Mouse (Mus musculus): Measurements from ENCODE around the gene Chst5. TPM values are rescaled to one million over a fixed set of nuclear protein-coding genes. Genes with fewer than 3 reads are reported as not detected.
A peak's percentile ranks its signal among the peaks of the same experiment; 100 is the strongest.

Chst5 gene
- polyA plus RNA-seq, 1 experiment from 2014 or later: 2.2 TPM

DNA sequence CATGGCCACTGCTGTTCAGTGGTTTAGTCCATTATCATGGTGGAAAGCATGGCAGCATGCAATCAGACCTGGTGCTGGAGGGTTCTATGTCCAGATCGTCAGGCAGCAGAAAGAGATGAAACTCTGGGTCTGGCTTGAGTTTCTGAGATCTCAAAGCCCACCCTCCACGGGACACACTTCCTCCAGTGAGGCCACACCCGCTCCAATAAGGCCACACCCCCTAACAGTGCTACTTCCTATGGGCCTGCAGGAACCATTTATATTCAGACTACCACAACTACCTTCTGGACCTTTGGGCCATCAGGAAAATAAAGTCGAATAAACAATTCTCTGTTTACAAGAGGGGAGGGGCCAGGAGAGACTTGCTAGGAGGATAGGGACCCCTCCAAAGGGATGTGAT, 10.7 kb upstream of the Chst5 start:
- Histone ChIP-seq H3K9ac (replicated peaks; ENCODE audit: low read length) (no peak overlapping the region), H3K9me3 (replicated peaks; ENCODE audit: control insufficient read depth, low read length) (no peaks in the 10 kb centered on the region), H3K4me1 (ENCODE audit: control insufficient read depth, insufficient read depth, low read length) (no peaks in the 10 kb centered on the region), H3K4me2 (ENCODE audit: low read depth, low read length) (no peak overlapping the region), H3K27me3 (ENCODE audit: control insufficient read depth, insufficient read depth, low read length) (no peaks in the 10 kb centered on the region), H3K36me3 (replicated peaks; ENCODE audit: control insufficient read depth, insufficient read depth, low read depth, low read length) (no peaks in the 10 kb centered on the region), H3K27ac (replicated peaks; ENCODE audit: low read depth, low read length) (no peak overlapping the region), H3K4me3 (ENCODE audit: low read depth, low read length) (no peak overlapping the region)
- DNase-seq (ENCODE audit: low spot score) (no peak), ATAC-seq (replicated peaks; ENCODE audit: insufficient number of reproducible peaks, low FRiP score, low TSS enrichment, low read depth) (no peak)
- 78% methylated on average over 4 of the region's 4 CpGs for WGBS

DNA sequence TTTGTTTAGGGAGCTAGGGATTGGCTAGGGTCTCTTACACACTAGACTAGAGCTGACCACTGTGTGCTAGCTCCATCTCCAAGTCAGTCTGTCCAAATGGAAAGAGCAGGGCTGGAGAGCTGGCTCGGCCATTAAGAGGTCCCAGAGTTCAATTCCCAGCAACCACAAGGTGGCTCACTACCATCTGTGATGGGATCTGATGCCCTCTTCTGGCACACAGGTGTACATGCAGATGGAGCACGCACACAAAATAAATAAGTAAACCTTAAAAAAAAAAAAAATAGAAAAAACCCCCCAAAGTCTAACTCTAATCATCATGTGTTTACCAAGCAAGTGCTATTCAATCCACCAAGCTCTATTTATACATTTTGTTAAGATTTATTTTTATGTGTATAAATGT, 9.4 kb upstream of the Chst5 start:
- H3K36me3 ChIP-seq (replicated peaks; ENCODE audit: control insufficient read depth, insufficient read depth, low read depth, low read length): no peaks in the 10 kb centered on the region
- H3K27ac ChIP-seq (replicated peaks; ENCODE audit: low read depth, low read length): no peak overlapping the region
- ATAC-seq (replicated peaks; ENCODE audit: insufficient number of reproducible peaks, low FRiP score, low TSS enrichment, low read depth) (no peak), DNase-seq (ENCODE audit: low spot score) (no peak)
- H3K4me1 ChIP-seq (ENCODE audit: control insufficient read depth, insufficient read depth, low read length): no peaks in the 10 kb centered on the region
- no peaks in the 10 kb centered on the region for H3K27me3 ChIP-seq (ENCODE audit: control insufficient read depth, insufficient read depth, low read length)
- WGBS: 85% methylated on average over 2 of the region's 2 CpGs
- no peak overlapping the region for H3K4me3 ChIP-seq (ENCODE audit: low read depth, low read length)
- H3K9ac ChIP-seq (replicated peaks; ENCODE audit: low read length): no peak overlapping the region
- H3K9me3 ChIP-seq (replicated peaks; ENCODE audit: control insufficient read depth, low read length): no peaks in the 10 kb centered on the region
- H3K4me2 ChIP-seq (ENCODE audit: low read depth, low read length): no peak overlapping the region

DNA sequence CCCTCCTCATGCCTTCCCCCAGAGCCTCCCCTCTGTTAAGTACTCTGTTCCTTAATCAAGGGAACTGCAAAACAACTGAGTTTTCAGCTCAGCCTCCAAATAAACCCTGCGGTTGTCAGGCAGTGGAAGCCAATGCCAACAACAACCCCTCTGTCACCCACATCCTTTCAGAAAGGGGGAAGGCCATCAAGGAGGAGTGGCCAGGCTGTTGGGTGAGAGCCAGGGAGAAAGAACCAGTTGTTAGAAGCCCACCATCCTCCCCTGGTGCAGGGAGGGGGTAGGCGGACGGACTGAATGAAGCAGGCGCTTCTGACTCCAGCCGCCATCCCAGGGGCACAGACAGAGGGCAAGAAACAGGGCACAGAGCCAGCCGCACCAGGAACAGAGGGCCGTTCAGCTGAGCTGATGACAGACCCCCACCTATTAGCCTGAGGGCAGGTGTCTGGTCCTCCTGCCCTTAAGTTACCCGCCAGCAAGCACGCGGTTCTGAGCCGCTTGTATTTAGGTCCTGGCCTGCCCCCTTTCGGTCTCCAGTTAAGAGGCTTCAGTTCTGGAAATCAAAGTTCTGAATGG, 2.7 kb upstream of the Chst5 start:
- DNase-seq (ENCODE audit: low spot score) (peak; percentile 56), ATAC-seq (replicated peaks; ENCODE audit: insufficient number of reproducible peaks, low FRiP score, low TSS enrichment, low read depth) (peak; percentile 66; the same call in 1 of the 2 replicates)
- no peak overlapping the region for H3K9ac ChIP-seq (replicated peaks; ENCODE audit: low read length)
- no peak overlapping the region for H3K27ac ChIP-seq (replicated peaks; ENCODE audit: low read depth, low read length)
- no peaks in the 10 kb centered on the region for H3K36me3 ChIP-seq (replicated peaks; ENCODE audit: control insufficient read depth, insufficient read depth, low read depth, low read length)
- H3K9me3 ChIP-seq (replicated peaks; ENCODE audit: control insufficient read depth, low read length): no peaks in the 10 kb centered on the region
- H3K27me3 ChIP-seq (ENCODE audit: control insufficient read depth, insufficient read depth, low read length): peaks cover 13% of the 10 kb centered on the region
- H3K4me2 ChIP-seq (ENCODE audit: low read depth, low read length): no peak overlapping the region
- 25% methylated on average over 12 of the region's 12 CpGs for WGBS
- no peaks in the 10 kb centered on the region; the same call in 1 of the 2 replicates for H3K4me1 ChIP-seq (ENCODE audit: control insufficient read depth, insufficient read depth, low read length)
- H3K4me3 ChIP-seq (ENCODE audit: low read depth, low read length): no peak overlapping the region

DNA sequence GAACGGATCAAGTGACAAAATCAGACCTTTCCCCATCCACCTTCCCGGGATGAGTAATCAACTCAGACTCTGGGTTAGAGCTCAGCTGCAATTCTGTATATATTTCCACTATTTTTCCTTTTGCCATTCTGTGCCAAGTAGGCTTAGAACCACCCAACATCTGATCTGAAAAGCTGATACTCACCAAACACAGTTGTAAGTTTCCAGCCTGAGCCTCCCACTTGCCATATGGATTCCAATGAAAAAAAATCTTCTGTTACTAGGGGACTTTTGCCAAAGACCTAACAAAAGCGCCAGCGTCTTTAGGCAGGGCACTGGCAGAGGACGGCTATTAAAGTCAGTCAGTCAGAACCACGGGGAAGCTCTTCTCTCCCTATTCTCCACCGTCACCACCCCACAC, 1.3 kb upstream of the Chst5 start:
- H3K27me3 ChIP-seq (ENCODE audit: control insufficient read depth, insufficient read depth, low read length): peaks cover 13% of the 10 kb centered on the region
- 40% methylated on average over 7 of the region's 7 CpGs for WGBS

DNA sequence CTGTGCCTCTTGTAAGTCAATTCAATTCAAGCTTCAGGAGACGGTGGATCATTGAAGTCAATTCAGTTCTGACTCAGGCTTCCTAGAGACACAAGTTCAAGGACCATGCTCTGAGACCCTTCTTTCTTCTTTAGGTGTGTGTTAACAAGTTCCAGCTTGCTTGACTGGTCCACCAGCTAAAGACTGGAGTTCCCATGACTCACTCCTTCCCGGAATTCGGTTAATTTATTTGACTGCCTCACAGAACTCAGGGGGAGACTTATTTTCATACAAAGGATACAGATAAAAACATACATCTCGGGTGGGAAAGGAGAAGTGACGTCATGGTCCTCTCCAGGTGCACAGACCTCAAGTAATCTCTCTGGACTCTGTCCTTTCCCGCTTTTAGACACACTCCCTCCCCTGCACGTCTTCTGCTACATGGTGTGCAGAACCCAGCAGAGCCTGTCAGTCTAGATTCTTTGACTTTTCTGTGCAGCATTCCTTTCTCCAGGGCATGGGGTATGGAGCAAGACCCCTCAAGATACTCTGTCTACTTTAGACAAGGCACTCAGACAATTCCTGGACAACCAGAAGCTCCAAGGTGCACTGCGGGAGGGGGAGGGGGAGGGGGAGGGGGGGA, 4.6 kb downstream of the Chst5 start:
- peaks cover 12% of the 10 kb centered on the region for H3K27me3 ChIP-seq (ENCODE audit: control insufficient read depth, insufficient read depth, low read length)
- no peak overlapping the region for H3K4me3 ChIP-seq (ENCODE audit: low read depth, low read length)
- no peak overlapping the region for H3K9ac ChIP-seq (replicated peaks; ENCODE audit: low read length)
- no peak overlapping the region for H3K4me2 ChIP-seq (ENCODE audit: low read depth, low read length)
- DNase-seq (ENCODE audit: low spot score) (no peak), ATAC-seq (replicated peaks; ENCODE audit: insufficient number of reproducible peaks, low FRiP score, low TSS enrichment, low read depth) (no peak)
- H3K36me3 ChIP-seq (replicated peaks; ENCODE audit: control insufficient read depth, insufficient read depth, low read depth, low read length): no peaks in the 10 kb centered on the region
- no peaks in the 10 kb centered on the region; the same call in 1 of the 2 replicates for H3K4me1 ChIP-seq (ENCODE audit: control insufficient read depth, insufficient read depth, low read length)
- no peak overlapping the region for H3K27ac ChIP-seq (replicated peaks; ENCODE audit: low read depth, low read length)
- H3K9me3 ChIP-seq (replicated peaks; ENCODE audit: control insufficient read depth, low read length): no peaks in the 10 kb centered on the region
- 69% methylated on average over 7 of the region's 8 CpGs for WGBS

More for the DNA sequence above, 1.3 kb upstream of the Chst5 start:
- H3K4me3 ChIP-seq (ENCODE audit: low read depth, low read length): no peak overlapping the region
- H3K36me3 ChIP-seq (replicated peaks; ENCODE audit: control insufficient read depth, insufficient read depth, low read depth, low read length): no peaks in the 10 kb centered on the region
- no peaks in the 10 kb centered on the region; the same call in 1 of the 2 replicates for H3K4me1 ChIP-seq (ENCODE audit: control insufficient read depth, insufficient read depth, low read length)
- no peak overlapping the region for H3K4me2 ChIP-seq (ENCODE audit: low read depth, low read length)
- no peak overlapping the region for H3K9ac ChIP-seq (replicated peaks; ENCODE audit: low read length)
- H3K9me3 ChIP-seq (replicated peaks; ENCODE audit: control insufficient read depth, low read length): no peaks in the 10 kb centered on the region
- no peak for DNase-seq (ENCODE audit: low spot score)
- no peak for ATAC-seq (replicated peaks; ENCODE audit: insufficient number of reproducible peaks, low FRiP score, low TSS enrichment, low read depth)
- no peak overlapping the region for H3K27ac ChIP-seq (replicated peaks; ENCODE audit: low read depth, low read length)

DNA sequence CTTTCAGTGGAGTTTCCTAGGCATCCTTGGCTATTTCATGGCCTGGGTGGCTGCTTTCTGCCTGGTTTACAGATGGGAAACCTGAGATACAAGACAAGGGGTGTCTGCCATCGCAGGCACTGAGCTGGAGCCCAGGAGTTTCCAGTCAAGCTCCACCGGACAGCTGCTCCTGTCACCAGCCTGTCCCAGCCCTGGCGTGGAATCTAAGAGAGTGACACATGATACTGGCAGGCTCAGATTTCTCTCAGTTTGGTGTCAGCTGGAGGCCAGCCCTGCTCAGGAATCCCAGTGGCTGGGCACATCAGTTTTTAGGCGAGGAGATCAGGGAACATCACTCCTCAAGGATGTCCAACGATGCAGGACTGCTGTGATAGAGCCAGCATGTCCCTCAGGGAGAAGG, 8.2 kb downstream of the Chst5 start:
- Histone ChIP-seq H3K36me3 (replicated peaks; ENCODE audit: control insufficient read depth, insufficient read depth, low read depth, low read length) (no peaks in the 10 kb centered on the region), H3K27ac (replicated peaks; ENCODE audit: low read depth, low read length) (no peak overlapping the region), H3K9ac (replicated peaks; ENCODE audit: low read length) (no peak overlapping the region), H3K27me3 (ENCODE audit: control insufficient read depth, insufficient read depth, low read length) (no peaks in the 10 kb centered on the region), H3K4me1 (ENCODE audit: control insufficient read depth, insufficient read depth, low read length) (no peaks in the 10 kb centered on the region), H3K4me2 (ENCODE audit: low read depth, low read length) (no peak overlapping the region), H3K4me3 (ENCODE audit: low read depth, low read length) (no peak overlapping the region), H3K9me3 (replicated peaks; ENCODE audit: control insufficient read depth, low read length) (no peaks in the 10 kb centered on the region)
- DNase-seq (ENCODE audit: low spot score): peak; percentile 41
- WGBS: 15% methylated on average over 5 of the region's 5 CpGs
- ATAC-seq (replicated peaks; ENCODE audit: insufficient number of reproducible peaks, low FRiP score, low TSS enrichment, low read depth): 0 out of 2 replicates have a peak, but pooled peaks have one; percentile 48

DNA sequence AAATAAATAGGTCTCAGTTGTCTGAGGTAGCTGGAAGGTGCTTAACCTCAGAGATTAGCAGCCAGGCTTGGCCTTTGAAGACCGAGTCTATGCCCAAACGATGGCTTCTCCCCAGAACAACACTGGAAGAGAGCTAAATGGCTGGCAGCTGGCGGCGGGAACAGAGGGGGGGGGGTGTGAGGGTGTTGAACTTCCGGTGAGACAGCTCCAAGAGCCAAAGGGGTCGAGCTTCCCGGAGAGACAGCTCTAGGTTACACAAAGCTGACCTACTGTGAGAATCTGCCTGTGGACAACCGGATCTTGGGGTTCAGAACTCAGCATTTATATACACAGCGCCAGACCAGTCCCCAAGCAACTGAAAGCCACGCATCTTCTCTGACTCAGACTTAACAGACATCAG, 11.7 kb downstream of the Chst5 start:
- DNase-seq (ENCODE audit: low spot score) (no peak), ATAC-seq (replicated peaks; ENCODE audit: insufficient number of reproducible peaks, low FRiP score, low TSS enrichment, low read depth) (no peak)
- WGBS: 34% methylated on average over 10 of the region's 10 CpGs

DNA sequence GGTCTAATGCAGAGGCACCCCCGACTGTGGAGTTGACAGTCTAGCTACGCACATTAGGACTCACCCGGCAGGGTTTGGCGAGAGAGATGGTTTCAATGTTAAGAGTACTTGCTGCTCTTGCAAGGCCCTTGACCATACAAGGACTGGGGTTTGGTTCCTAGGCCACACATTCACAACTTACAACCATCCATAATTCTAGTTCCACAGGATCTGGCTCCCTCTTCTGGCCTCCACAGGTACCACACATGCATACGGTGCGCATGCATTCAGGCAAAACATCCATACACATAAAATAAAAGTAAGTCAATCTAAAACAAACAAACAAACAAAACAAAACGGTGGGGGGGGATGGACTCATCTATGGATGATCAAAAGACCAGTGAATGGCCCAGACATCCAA, 15.3 kb downstream of the Chst5 start:
- Histone ChIP-seq H3K4me3 (ENCODE audit: low read depth, low read length) (no peak overlapping the region), H3K4me2 (ENCODE audit: low read depth, low read length) (no peak overlapping the region), H3K9ac (replicated peaks; ENCODE audit: low read length) (no peak overlapping the region), H3K4me1 (ENCODE audit: control insufficient read depth, insufficient read depth, low read length) (peaks cover 3% of the 10 kb centered on the region), H3K36me3 (replicated peaks; ENCODE audit: control insufficient read depth, insufficient read depth, low read depth, low read length) (no peaks in the 10 kb centered on the region), H3K9me3 (replicated peaks; ENCODE audit: control insufficient read depth, low read length) (no peaks in the 10 kb centered on the region), H3K27ac (replicated peaks; ENCODE audit: low read depth, low read length) (no peak overlapping the region), H3K27me3 (ENCODE audit: control insufficient read depth, insufficient read depth, low read length) (peaks cover 15% of the 10 kb centered on the region)
- DNase-seq (ENCODE audit: low spot score): no peak
- WGBS: 84% methylated on average over 7 of the region's 7 CpGs
- ATAC-seq (replicated peaks; ENCODE audit: insufficient number of reproducible peaks, low FRiP score, low TSS enrichment, low read depth): no peak

More for the DNA sequence above, 11.7 kb downstream of the Chst5 start:
- Histone ChIP-seq H3K4me1 (ENCODE audit: control insufficient read depth, insufficient read depth, low read length) (no peaks in the 10 kb centered on the region), H3K27ac (replicated peaks; ENCODE audit: low read depth, low read length) (no peak overlapping the region), H3K36me3 (replicated peaks; ENCODE audit: control insufficient read depth, insufficient read depth, low read depth, low read length) (no peaks in the 10 kb centered on the region), H3K9me3 (replicated peaks; ENCODE audit: control insufficient read depth, low read length) (no peaks in the 10 kb centered on the region), H3K27me3 (ENCODE audit: control insufficient read depth, insufficient read depth, low read length) (no peaks in the 10 kb centered on the region), H3K9ac (replicated peaks; ENCODE audit: low read length) (no peak overlapping the region), H3K4me2 (ENCODE audit: low read depth, low read length) (no peak overlapping the region), H3K4me3 (ENCODE audit: low read depth, low read length) (no peak overlapping the region)

Data from embryonic facial prominence, embryonic 11.5 days (tissue).